Mouse (Mus musculus) bone marrow, adult 2 months (tissue): ENCODE measurements around the gene Flt4. TPM values are rescaled to one million over a fixed set of nuclear protein-coding genes. Genes with fewer than 3 reads are reported as not detected.

Experiments used
- H3K27ac ChIP-seq: fragments of 200-500 bp; 2 replicates; pipeline ENCODE4 v1.5.1; 2012; ENCODE audit warnings: low read depth, mild to moderate bottlenecking, control low read depth, inconsistent platforms, low read length; ENCODE audit not compliant: control insufficient read depth, poor library complexity, insufficient read depth
- H3K4me1 ChIP-seq: fragments of 200-500 bp; 2 replicates; pipeline ENCODE4 v1.6.1; 2011; ENCODE audit warnings: low read length; ENCODE audit not compliant: control insufficient read depth, insufficient read depth
- H3K4me3 ChIP-seq: fragments of 200-500 bp; replicated peaks from 2 replicates; pipeline ENCODE3; 2011; ENCODE audit warnings: mild to moderate bottlenecking, low read depth, low read length, control low read depth; ENCODE audit not compliant: control insufficient read depth
- CTCF ChIP-seq: fragments of 200-500 bp; IDR thresholded peaks from 2 replicates; pipeline ENCODE4 v1.5.1; 2011; ENCODE audit warnings: low read length, control low read depth; ENCODE audit not compliant: control insufficient read depth, insufficient read depth
- POLR2A ChIP-seq: fragments of 200-500 bp; IDR thresholded peaks from 2 replicates; pipeline ENCODE4 v1.6.1; 2011; ENCODE audit warnings: low read depth, mild to moderate bottlenecking, control low read depth, low read length, borderline replicate concordance; ENCODE audit not compliant: control insufficient read depth
- WGBS: fragments of 180-500 bp; shearing (Covaris S2); methylation state at CpG from one replicate; pipeline ENCODE4 v1.1.7; 2018; 5-methylcytosine and 5-hydroxymethylcytosine counted together
- polyA plus RNA-seq: library from polyadenylated mRNA; stranded (reverse); fragments of >200 nt; gene quantifications from 2 replicates; pipeline ENCODE4 v1.2.4, GENCODE M21; 2011; ENCODE audit warnings: low replicate concordance; ENCODE audit not compliant: missing spikeins, insufficient read depth, insufficient read length

Flt4 gene
- polyA plus RNA-seq, 1 experiment: 4.9 TPM

GRCm38 (mm10) chr11:49697779-49698178 is 88.7 kb downstream of the Flt4 start:
- 75% methylated on average over 5 of the region's 5 CpGs for WGBS
- TF ChIP-seq POLR2A (no peak), CTCF (no peak)
- no peak overlapping the region for H3K4me3 ChIP-seq
- H3K27ac ChIP-seq: no peak overlapping the region
- H3K4me1 ChIP-seq: no peaks in the 10 kb centered on the region; the same call in 1 of the 2 replicates

GRCm38 (mm10) chr11:49699079-49699478 is 90.0 kb downstream of the Flt4 start:
- WGBS: 93% methylated on average over 1 of the region's 1 CpGs
- TF ChIP-seq CTCF: no peak
- TF ChIP-seq POLR2A: no peak
- Histone ChIP-seq H3K4me3 (no peak overlapping the region), H3K4me1 (no peaks in the 10 kb centered on the region; the same call in 1 of the 2 replicates), H3K27ac (no peak overlapping the region)

- TF ChIP-seq CTCF (no peak), POLR2A (no peak)
- 91% methylated on average over 8 of the region's 8 CpGs for WGBS
- Histone ChIP-seq H3K4me3 (no peak overlapping the region), H3K4me1 (no peaks in the 10 kb centered on the region), H3K27ac (no peak overlapping the region)
Observed at GRCm38 (mm10) chr11:49702014-49702413, 93.0 kb downstream of the Flt4 start.

Other genes starting within 250 kb of the Flt4 start
- not detected in 2 replicates for gene Olfr1389, start 186.2 kb upstream of the Flt4 start, polyA plus RNA-seq
- gene Olfr1388, start 172.6 kb upstream of the Flt4 start, polyA plus RNA-seq: 0.54 and 0.65 TPM in 2 replicates
- not detected in 2 replicates for gene Olfr1387, start 153.9 kb upstream of the Flt4 start, polyA plus RNA-seq
- gene Olfr1386, start 144.2 kb upstream of the Flt4 start, polyA plus RNA-seq: not detected in 2 replicates
- gene Olfr1385, start 120.2 kb upstream of the Flt4 start, polyA plus RNA-seq: 1.1 TPM in 2 replicates
- gene Olfr1384, start 102.5 kb upstream of the Flt4 start, polyA plus RNA-seq: not detected in 2 replicates
- not detected in 2 replicates for gene Olfr1383, start 89.6 kb upstream of the Flt4 start, polyA plus RNA-seq
- gene Olfr1382, start 81.0 kb upstream of the Flt4 start, polyA plus RNA-seq: not detected in 2 replicates
- gene Olfr1381, start 65.8 kb upstream of the Flt4 start, polyA plus RNA-seq: not detected in 2 replicates
- not detected in 2 replicates for gene Olfr1380, start 52.4 kb upstream of the Flt4 start, polyA plus RNA-seq
- gene Scgb3a1, start 54.3 kb downstream of the Flt4 start, polyA plus RNA-seq: 2.1 TPM in 1 of 2 replicates, not detected in the other
- 19.7 and 20.2 TPM in 2 replicates for gene Cnot6, start 103.5 kb downstream of the Flt4 start, polyA plus RNA-seq
- 3.2 TPM in 1 of 2 replicates, not detected in the other for gene Gfpt2, start 184.9 kb downstream of the Flt4 start, polyA plus RNA-seq
- gene Mapk9, start 237.5 kb downstream of the Flt4 start, polyA plus RNA-seq: 14.0 and 15.2 TPM in 2 replicates